Mouse (Mus musculus): ENCODE data around the gene Hdac4. TPM values are rescaled to one million over a fixed set of nuclear protein-coding genes. Genes with fewer than 3 reads are reported as not detected.

Gene Hdac4
- polyA plus RNA-seq, 1 experiment, result 13.3 TPM

DNA sequence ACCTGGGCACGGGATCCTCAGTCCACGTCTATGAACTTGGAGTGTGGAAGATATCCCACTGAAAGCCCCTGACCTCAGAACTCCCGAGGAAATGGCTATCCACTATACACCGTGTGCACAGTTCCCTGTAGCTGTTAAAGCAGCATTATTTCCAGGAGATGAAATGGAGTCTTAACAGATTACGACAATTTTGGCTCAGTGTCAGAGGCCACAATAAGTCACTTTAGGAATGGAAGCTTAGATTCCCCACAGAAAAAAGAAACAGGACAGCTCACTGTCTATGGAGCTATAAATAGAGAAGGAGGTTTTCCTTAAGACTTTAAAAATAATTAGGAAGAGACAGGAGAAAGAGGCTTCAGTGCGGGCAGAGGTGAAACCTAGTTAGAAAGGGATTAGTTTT lies 120.2 kb downstream of the Hdac4 start:
- TF ChIP-seq POLR2A (IDR thresholded peaks at IDR 0.05; ENCODE audit: low read depth, low read length) (no peak), CTCF (IDR thresholded peaks at IDR 0.05; ENCODE audit: extremely low read depth, insufficient read depth, insufficient read length, insufficient replicate concordance) (no peak)
- no peaks in the 10 kb centered on the region for H3K36me3 ChIP-seq (ENCODE audit: control insufficient read depth, insufficient read depth, low read length)
- H3K4me1 ChIP-seq (ENCODE audit: control insufficient read depth, insufficient read depth, insufficient read length), result peaks cover 11% of the 10 kb centered on the region
- H3K4me3 ChIP-seq (ENCODE audit: extremely low read depth, insufficient read depth, insufficient read length), result no peak overlapping the region
- no peaks in the 10 kb centered on the region for H3K27me3 ChIP-seq (ENCODE audit: control insufficient read depth, insufficient read depth, low read length)
- H3K27ac ChIP-seq (ENCODE audit: insufficient read depth, low read length), result no peak overlapping the region
- 80% methylated on average over 6 of the region's 6 CpGs for WGBS
- DNase-seq (ENCODE audit: low read depth in 1 of 2, low spot score in 2 of 2), result no peak

DNA sequence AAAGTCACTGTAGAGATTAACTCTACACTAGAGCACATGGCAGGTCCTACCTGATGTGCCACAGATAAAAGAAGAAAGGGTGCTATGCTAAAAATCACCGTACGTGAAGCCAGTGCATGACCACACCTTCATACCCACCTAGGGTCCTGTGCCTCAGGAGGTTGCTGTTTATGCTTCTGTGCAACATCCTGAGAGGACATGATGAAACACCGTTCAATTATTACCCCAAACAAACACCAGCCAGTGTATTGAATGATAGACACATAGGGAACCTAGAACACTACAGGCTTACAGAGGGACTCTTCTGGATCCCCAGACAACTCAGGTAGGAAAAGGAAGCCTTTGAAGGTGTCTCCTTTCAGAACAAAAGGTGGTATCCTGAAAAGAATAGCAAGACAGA lies 120.8 kb downstream of the Hdac4 start:
- Histone ChIP-seq H3K36me3 (ENCODE audit: control insufficient read depth, insufficient read depth, low read length) (no peaks in the 10 kb centered on the region), H3K27me3 (ENCODE audit: control insufficient read depth, insufficient read depth, low read length) (no peaks in the 10 kb centered on the region), H3K27ac (ENCODE audit: insufficient read depth, low read length) (no peak overlapping the region), H3K4me1 (ENCODE audit: control insufficient read depth, insufficient read depth, insufficient read length) (peaks cover 7% of the 10 kb centered on the region), H3K4me3 (ENCODE audit: extremely low read depth, insufficient read depth, insufficient read length) (no peak overlapping the region)
- 87% methylated on average over 3 of the region's 3 CpGs for WGBS
- DNase-seq (ENCODE audit: low read depth in 1 of 2, low spot score in 2 of 2), result no peak
- TF ChIP-seq CTCF (IDR thresholded peaks at IDR 0.05; ENCODE audit: extremely low read depth, insufficient read depth, insufficient read length, insufficient replicate concordance) (no peak), POLR2A (IDR thresholded peaks at IDR 0.05; ENCODE audit: low read depth, low read length) (no peak)

DNA sequence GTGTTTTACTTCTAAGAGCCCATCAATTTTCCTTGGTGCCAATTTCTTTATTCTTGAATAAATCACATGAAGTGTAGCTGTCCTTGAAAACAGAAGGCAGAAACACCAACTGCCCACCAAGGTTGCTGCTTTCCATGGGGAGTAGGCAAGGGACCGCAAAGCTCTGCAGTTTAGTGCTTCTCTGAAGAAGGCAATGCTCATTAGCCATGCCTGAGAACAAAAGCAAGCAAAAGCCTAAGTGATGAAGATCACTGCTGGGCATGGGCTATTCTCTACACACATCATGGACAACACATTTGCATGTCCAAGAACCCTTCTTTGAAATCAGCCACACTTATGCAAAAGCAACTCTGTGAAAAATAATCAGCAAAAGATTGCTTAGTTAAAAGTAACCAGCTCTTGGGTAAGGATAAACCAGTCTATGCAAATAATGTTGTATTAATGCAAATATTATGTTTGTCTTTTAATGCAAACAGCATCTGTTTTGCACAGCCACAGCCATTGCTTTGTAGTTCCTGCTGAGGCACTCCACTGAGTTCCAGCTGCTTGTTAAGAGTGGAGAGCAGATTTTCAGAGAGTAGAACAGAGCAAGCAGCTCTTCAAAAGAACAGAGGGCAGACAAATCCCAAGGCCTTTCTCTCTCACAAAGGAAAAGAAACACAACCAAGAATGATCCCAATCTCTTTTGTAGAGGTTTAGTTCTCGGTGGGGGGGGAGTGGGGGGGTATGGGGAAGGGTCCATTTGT lies 125.4 kb downstream of the Hdac4 start:
- Histone ChIP-seq H3K27ac (ENCODE audit: insufficient read depth, low read length) (no peak overlapping the region), H3K36me3 (ENCODE audit: control insufficient read depth, insufficient read depth, low read length) (no peaks in the 10 kb centered on the region), H3K27me3 (ENCODE audit: control insufficient read depth, insufficient read depth, low read length) (no peaks in the 10 kb centered on the region), H3K4me1 (ENCODE audit: control insufficient read depth, insufficient read depth, insufficient read length) (peaks cover 5% of the 10 kb centered on the region), H3K4me3 (ENCODE audit: extremely low read depth, insufficient read depth, insufficient read length) (no peak overlapping the region)
- no peak for TF ChIP-seq CTCF (IDR thresholded peaks at IDR 0.05; ENCODE audit: extremely low read depth, insufficient read depth, insufficient read length, insufficient replicate concordance)
- TF ChIP-seq POLR2A (IDR thresholded peaks at IDR 0.05; ENCODE audit: low read depth, low read length), result no peak
- DNase-seq (ENCODE audit: low read depth in 1 of 2, low spot score in 2 of 2), result no peak
- WGBS, result 93% methylated on average over 2 of the region's 2 CpGs

DNA sequence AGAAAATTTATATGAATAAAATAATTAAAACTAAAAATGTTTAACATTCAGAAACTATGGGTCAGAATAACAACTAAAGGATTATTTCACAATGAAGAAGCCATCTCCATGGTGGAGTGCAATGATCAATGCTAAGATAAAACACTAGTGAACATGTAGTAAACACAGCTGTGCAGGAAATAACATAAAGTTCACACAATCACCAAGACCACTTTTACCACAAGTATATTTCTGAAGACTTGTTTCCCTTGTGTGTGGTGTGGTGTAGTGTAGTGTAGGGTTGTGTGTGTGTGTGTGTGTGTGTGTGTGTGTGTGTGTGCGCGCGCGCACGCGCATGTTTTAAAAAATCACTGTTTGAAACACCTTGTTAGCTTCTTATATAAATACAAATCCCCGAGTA lies 126.0 kb downstream of the Hdac4 start:
- no peak for DNase-seq (ENCODE audit: low read depth in 1 of 2, low spot score in 2 of 2)
- 85% methylated on average over 7 of the region's 7 CpGs for WGBS

DNA sequence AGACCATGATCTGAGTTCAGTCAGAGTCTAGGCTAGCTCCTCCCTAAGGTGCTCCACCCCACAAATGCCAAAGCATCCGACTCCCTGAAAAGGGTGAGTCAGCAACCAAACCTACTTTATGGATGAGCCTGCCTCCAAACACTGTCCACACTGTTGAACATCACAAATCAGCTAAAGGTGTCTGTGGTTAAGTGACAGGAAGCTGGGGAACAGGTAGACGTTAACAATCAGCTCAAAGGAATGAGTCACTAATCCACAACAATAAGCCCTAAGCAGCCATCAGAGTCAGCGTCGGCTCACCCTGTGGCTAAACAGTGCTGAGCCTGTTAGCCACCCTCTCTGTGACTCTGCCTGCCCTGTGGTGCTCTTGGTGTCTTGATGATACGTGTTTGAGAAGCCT lies 131.2 kb downstream of the Hdac4 start:
- Histone ChIP-seq H3K36me3 (ENCODE audit: control insufficient read depth, insufficient read depth, low read length) (no peaks in the 10 kb centered on the region), H3K27me3 (ENCODE audit: control insufficient read depth, insufficient read depth, low read length) (no peaks in the 10 kb centered on the region), H3K4me3 (ENCODE audit: extremely low read depth, insufficient read depth, insufficient read length) (no peak overlapping the region), H3K4me1 (ENCODE audit: control insufficient read depth, insufficient read depth, insufficient read length) (peaks cover 12% of the 10 kb centered on the region; the same call in 1 of the 2 replicates), H3K27ac (ENCODE audit: insufficient read depth, low read length) (0 out of 2 replicates have a peak overlapping the region, but pooled peaks have one; percentile 5)
- TF ChIP-seq POLR2A (IDR thresholded peaks at IDR 0.05; ENCODE audit: low read depth, low read length) (no peak), CTCF (IDR thresholded peaks at IDR 0.05; ENCODE audit: extremely low read depth, insufficient read depth, insufficient read length, insufficient replicate concordance) (no peak)
- 46% methylated on average over 5 of the region's 5 CpGs for whole genome bisulfite sequencing
- DNase-seq (ENCODE audit: low read depth in 1 of 2, low spot score in 2 of 2), result no peak

More for the DNA sequence above, 126.0 kb downstream of the Hdac4 start:
- H3K27ac ChIP-seq (ENCODE audit: insufficient read depth, low read length), result no peak overlapping the region
- no peak overlapping the region for H3K4me3 ChIP-seq (ENCODE audit: extremely low read depth, insufficient read depth, insufficient read length)
- no peaks in the 10 kb centered on the region for H3K27me3 ChIP-seq (ENCODE audit: control insufficient read depth, insufficient read depth, low read length)
- TF ChIP-seq CTCF (IDR thresholded peaks at IDR 0.05; ENCODE audit: extremely low read depth, insufficient read depth, insufficient read length, insufficient replicate concordance) (no peak), POLR2A (IDR thresholded peaks at IDR 0.05; ENCODE audit: low read depth, low read length) (no peak)
- H3K4me1 ChIP-seq (ENCODE audit: control insufficient read depth, insufficient read depth, insufficient read length), result peaks cover 6% of the 10 kb centered on the region
- no peaks in the 10 kb centered on the region for H3K36me3 ChIP-seq (ENCODE audit: control insufficient read depth, insufficient read depth, low read length)

DNA sequence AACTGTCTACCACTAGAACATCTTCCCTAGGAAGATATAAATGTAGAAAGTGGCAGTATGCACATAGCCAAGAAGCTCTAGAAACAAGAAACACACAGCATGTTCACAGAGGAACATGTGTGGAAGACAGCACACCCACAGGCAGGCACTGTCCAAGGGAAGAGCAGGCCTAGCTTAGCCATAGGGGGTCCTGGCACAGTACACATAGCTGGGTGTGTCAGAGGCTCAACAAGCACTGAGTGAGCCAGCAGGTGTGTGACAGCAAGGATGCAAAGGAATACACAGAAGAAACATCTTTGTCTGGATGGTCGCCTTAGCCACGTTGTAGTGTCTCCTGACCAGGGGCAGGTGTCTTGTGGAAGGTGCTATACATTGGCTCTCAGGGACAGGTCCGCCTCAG lies 132.2 kb downstream of the Hdac4 start:
- H3K4me1 ChIP-seq (ENCODE audit: control insufficient read depth, insufficient read depth, insufficient read length), result peaks cover 12% of the 10 kb centered on the region; the same call in 1 of the 2 replicates
- H3K36me3 ChIP-seq (ENCODE audit: control insufficient read depth, insufficient read depth, low read length), result no peaks in the 10 kb centered on the region
- no peak for TF ChIP-seq CTCF (IDR thresholded peaks at IDR 0.05; ENCODE audit: extremely low read depth, insufficient read depth, insufficient read length, insufficient replicate concordance)
- no peak for TF ChIP-seq POLR2A (IDR thresholded peaks at IDR 0.05; ENCODE audit: low read depth, low read length)
- H3K4me3 ChIP-seq (ENCODE audit: extremely low read depth, insufficient read depth, insufficient read length), result no peak overlapping the region
- 90% methylated on average over 3 of the region's 3 CpGs for WGBS
- DNase-seq (ENCODE audit: low read depth in 1 of 2, low spot score in 2 of 2), result no peak
- H3K27me3 ChIP-seq (ENCODE audit: control insufficient read depth, insufficient read depth, low read length), result no peaks in the 10 kb centered on the region
- H3K27ac ChIP-seq (ENCODE audit: insufficient read depth, low read length), result no peak overlapping the region
